Mouse (Mus musculus) G1E (cell line): Measurements from ENCODE around the gene Ipcef1. TPM values are rescaled to one million over a fixed set of nuclear protein-coding genes. Genes with fewer than 3 reads are reported as not detected.

ENCODE experiments used
- ATAC-seq: 2 replicates; pipeline ENCODE4 v1.8.0; 2016; ENCODE audit warnings: mild to moderate bottlenecking; ENCODE audit not compliant: insufficient number of reproducible peaks, poor library complexity, low FRiP score, severe bottlenecking; ENCODE audit errors: extremely low read depth
- DNase-seq: peaks from one replicate; pipeline ENCODE4 v3.0.0; 2012; ENCODE audit warnings: low spot score
- H3K27me3 ChIP-seq: 2 replicates; pipeline ENCODE4 v1.6.1; 2012; ENCODE audit warnings: mild to moderate bottlenecking, low read length, inconsistent platforms; ENCODE audit not compliant: insufficient read depth
- H3K36me3 ChIP-seq: replicated peaks from 2 replicates; pipeline ENCODE3; 2012; ENCODE audit warnings: mild to moderate bottlenecking, inconsistent platforms
- H3K4me1 ChIP-seq: 2 replicates; pipeline ENCODE4 v1.6.1; 2012; ENCODE audit warnings: low read depth, low read length, inconsistent platforms, mixed read lengths; ENCODE audit not compliant: insufficient read depth
- H3K4me3 ChIP-seq: 2 replicates; pipeline ENCODE4 v1.5.1; 2012; ENCODE audit warnings: low read depth, mild to moderate bottlenecking, inconsistent platforms, low read length, moderate library complexity, mixed read lengths
- H3K9me3 ChIP-seq: replicated peaks from 2 replicates; pipeline ENCODE4 v1.6.1; 2012; ENCODE audit warnings: inconsistent platforms
- CTCF ChIP-seq: IDR thresholded peaks from 2 replicates; pipeline ENCODE4 v1.5.1; 2012; ENCODE audit warnings: low read depth, low read length, inconsistent platforms, mixed read lengths
- GATA1 ChIP-seq: IDR thresholded peaks from 2 replicates; pipeline ENCODE4 v1.6.1; 2012; ENCODE audit warnings: borderline replicate concordance, low read length, inconsistent platforms, mixed read lengths
- GATA2 ChIP-seq: IDR thresholded peaks from 2 replicates; pipeline ENCODE4 v1.6.1; 2012; ENCODE audit warnings: low read depth, low read length, inconsistent platforms, borderline replicate concordance
- POLR2AphosphoS5 ChIP-seq: IDR thresholded peaks from 2 replicates; pipeline ENCODE4 v1.6.1; 2012; ENCODE audit warnings: low read depth, low read length, inconsistent platforms; ENCODE audit not compliant: insufficient replicate concordance
- TAL1 ChIP-seq: conservative IDR thresholded peaks from 2 replicates; pipeline ENCODE4 v1.6.1; 2012; ENCODE audit warnings: low read depth, low read length, inconsistent platforms, mixed read lengths
- polyA plus RNA-seq: library from polyadenylated mRNA; stranded (reverse); fragments of >175 nt; gene quantifications from 2 replicates; pipeline ENCODE4 v1.2.3, GENCODE M21; 2012
- total RNA-seq, 2 experiments: library from RNA; stranded (forward) in 1 of 2; stranded (reverse) in 1 of 2; fragments of 200-1000 nt in 1 of 2; fragments of >200 nt in 1 of 2; fragmentation: Nextera tagmentation in 1 of 2; gene quantifications; 2 replicates each; pipeline ENCODE4 v1.2.3; 2014 to 2017

Gene Ipcef1
- total and polyA plus RNA-seq, 3 experiments, result 0.11 TPM; not detected in 2

DNA sequence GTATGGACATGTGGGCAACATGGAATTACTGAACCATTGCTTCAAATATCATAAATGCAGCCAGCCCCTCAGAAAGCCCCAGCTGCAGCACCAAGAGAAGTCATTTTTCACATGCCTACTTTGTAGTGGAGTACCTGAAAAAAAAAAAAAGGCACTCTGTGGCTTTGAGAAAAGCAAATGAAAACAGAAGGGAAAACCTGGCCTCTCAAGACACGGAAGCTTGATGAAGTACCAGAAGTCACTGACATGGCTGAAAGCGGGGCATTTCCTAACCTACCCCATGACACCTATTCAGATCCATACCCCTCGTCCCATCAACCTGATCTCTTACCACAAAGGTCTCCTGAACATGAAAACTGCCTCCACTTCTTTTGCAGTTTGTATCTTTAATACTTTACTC, 55.4 kb downstream of the Ipcef1 start:
- DNase-seq (no peak), ATAC-seq (no peak)
- no peaks in the 10 kb centered on the region for H3K36me3 ChIP-seq
- no peaks in the 10 kb centered on the region for H3K27me3 ChIP-seq
- H3K4me3 ChIP-seq, result no peak overlapping the region
- no peaks in the 10 kb centered on the region for H3K9me3 ChIP-seq
- H3K4me1 ChIP-seq, result no peaks in the 10 kb centered on the region
- TF ChIP-seq TAL1, result no peak
- no peak for TF ChIP-seq GATA2
- no peak for TF ChIP-seq POLR2AphosphoS5
- TF ChIP-seq GATA1, result no peak
- no peak for TF ChIP-seq CTCF

DNA sequence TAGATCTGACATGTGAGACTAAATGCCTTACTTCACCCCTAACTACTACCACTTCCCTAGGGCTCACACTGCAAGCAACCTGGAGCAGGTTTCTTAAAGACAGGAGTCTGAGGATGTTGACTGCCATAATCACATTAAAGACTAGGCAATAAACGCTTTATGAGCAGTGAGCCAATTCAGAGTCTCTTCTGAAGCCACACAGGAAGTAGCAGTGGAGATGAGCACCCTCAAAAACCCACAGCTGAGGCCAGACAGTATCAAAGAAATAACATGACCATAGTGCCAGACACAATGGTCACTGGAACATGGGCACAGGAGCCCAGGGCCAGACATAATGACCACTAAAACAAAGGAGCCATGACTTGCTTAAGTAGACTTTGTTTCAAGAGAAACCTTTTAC, 63.7 kb downstream of the Ipcef1 start:
- no peaks in the 10 kb centered on the region for H3K36me3 ChIP-seq
- TF ChIP-seq GATA1 (no peak), GATA2 (no peak), TAL1 (no peak), CTCF (no peak), POLR2AphosphoS5 (no peak)
- H3K9me3 ChIP-seq, result no peaks in the 10 kb centered on the region
- H3K4me3 ChIP-seq, result no peak overlapping the region
- H3K27me3 ChIP-seq, result no peaks in the 10 kb centered on the region
- no peak for ATAC-seq
- no peak for DNase-seq
- H3K4me1 ChIP-seq, result no peaks in the 10 kb centered on the region; the same call in 1 of the 2 replicates

DNA sequence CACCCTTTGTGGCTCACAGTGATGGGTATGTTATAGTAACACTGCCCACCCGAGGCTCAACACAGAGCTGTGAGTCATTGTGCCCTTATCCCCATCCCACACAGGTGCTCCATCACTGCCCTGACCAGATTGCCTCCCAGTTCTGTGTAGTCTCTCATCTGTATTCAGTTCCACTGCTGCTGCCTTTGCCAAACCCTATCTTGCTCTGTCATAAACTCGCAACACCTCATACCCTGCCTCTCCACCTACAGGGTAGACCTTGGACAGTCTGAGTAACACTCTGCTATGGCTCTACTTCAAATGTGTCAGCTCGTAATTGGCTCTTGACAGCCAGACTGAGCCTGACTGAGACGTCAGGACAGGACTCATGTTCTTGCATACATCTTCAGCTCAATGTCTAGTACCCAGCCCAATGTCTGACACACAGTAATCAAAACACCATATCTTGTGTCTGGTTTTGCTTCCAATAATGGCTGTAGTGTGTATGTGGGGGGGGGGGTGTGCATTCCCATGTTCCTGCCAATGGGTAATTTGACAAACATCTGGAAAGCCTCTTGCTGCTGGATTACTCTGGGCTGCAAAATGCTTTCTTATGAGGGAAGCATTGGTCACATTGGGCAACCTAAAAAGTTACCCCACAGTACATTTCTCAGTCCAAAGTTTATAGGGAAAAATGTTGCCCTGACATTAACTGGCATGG, 64.7 kb downstream of the Ipcef1 start:
- ATAC-seq, result no peak
- no peaks in the 10 kb centered on the region for H3K36me3 ChIP-seq
- no peak overlapping the region for H3K4me3 ChIP-seq

DNA sequence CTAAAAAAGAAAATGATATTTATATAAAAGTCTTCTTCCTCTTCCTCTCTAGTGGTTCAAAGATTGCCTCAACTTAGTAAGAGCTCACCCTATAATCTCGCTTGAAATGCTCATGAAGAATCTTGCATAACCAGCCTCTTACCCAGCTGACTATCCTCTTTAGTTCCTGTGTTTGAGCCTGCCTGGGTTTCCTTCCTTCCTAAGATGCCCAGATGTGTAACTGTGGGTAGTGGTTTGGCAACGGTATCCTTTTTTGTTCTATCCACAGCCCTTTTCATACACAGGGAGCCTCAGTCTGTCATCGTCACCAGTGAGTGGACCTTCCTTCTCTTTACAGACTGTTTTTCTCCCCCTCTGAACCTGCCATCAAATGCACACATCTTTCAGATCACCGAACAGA, 66.0 kb downstream of the Ipcef1 start:
- DNase-seq (no peak), ATAC-seq (no peak)
- Histone ChIP-seq H3K9me3 (no peaks in the 10 kb centered on the region), H3K4me3 (no peak overlapping the region), H3K4me1 (no peaks in the 10 kb centered on the region), H3K27me3 (no peaks in the 10 kb centered on the region), H3K36me3 (no peaks in the 10 kb centered on the region)
- no peak for TF ChIP-seq GATA2
- TF ChIP-seq POLR2AphosphoS5, result no peak
- no peak for TF ChIP-seq GATA1

More for the DNA sequence above, 64.7 kb downstream of the Ipcef1 start:
- Histone ChIP-seq H3K4me1 (no peaks in the 10 kb centered on the region; the same call in 1 of the 2 replicates), H3K9me3 (no peaks in the 10 kb centered on the region), H3K27me3 (no peaks in the 10 kb centered on the region)
- no peak for TF ChIP-seq CTCF
- no peak for TF ChIP-seq TAL1
- TF ChIP-seq GATA1, result no peak
- no peak for TF ChIP-seq POLR2AphosphoS5
- TF ChIP-seq GATA2, result no peak
- DNase-seq, result no peak

- no peaks in the 10 kb centered on the region for H3K36me3 ChIP-seq
- no peak for DNase-seq
- no peak overlapping the region for H3K4me3 ChIP-seq
- H3K27me3 ChIP-seq, result no peaks in the 10 kb centered on the region
- ATAC-seq, result no peak
- TF ChIP-seq POLR2AphosphoS5 (no peak), CTCF (no peak), GATA2 (no peak), GATA1 (no peak), TAL1 (no peak)
- no peaks in the 10 kb centered on the region for H3K4me1 ChIP-seq
- H3K9me3 ChIP-seq, result no peaks in the 10 kb centered on the region
Observed at GRCm38 (mm10) chr10:6983431-6983830, 68.8 kb downstream of the Ipcef1 start.

DNA sequence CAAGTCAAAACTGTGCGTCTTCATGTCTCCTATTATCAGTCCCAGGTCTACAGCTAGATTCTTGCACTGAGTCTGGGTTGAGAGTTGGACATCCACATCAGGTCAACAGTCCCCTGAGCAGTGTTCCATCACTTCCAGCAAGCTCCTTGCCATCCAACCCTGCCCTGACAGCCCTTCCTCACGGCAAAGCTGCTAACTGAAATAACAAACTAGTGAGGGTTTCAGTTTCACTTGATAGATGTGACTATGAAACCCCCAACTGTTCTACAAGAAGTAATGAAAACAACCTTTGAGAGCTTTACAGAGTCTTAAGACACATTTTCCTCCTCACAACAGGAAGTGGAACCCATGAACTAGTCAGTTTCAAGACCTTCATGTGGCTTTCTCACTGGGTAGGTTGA, 69.5 kb downstream of the Ipcef1 start:
- no peaks in the 10 kb centered on the region for H3K36me3 ChIP-seq
- no peak overlapping the region for H3K4me3 ChIP-seq
- H3K4me1 ChIP-seq, result no peaks in the 10 kb centered on the region
- no peaks in the 10 kb centered on the region for H3K9me3 ChIP-seq
- DNase-seq (no peak), ATAC-seq (no peak)
- H3K27me3 ChIP-seq, result no peaks in the 10 kb centered on the region
- TF ChIP-seq GATA2, result no peak
- no peak for TF ChIP-seq GATA1
- no peak for TF ChIP-seq TAL1
- no peak for TF ChIP-seq CTCF

GRCm38 (mm10) chr10:6980236-6980635, 72.0 kb downstream of the Ipcef1 start:
- ATAC-seq (no peak), DNase-seq (no peak)
- Histone ChIP-seq H3K4me3 (no peak overlapping the region), H3K36me3 (no peaks in the 10 kb centered on the region), H3K9me3 (no peaks in the 10 kb centered on the region), H3K4me1 (no peaks in the 10 kb centered on the region), H3K27me3 (no peaks in the 10 kb centered on the region)
- TF ChIP-seq POLR2AphosphoS5 (no peak), TAL1 (no peak), CTCF (no peak), GATA2 (no peak), GATA1 (no peak)
